Mouse (Mus musculus) midbrain, embryonic 12.5 days (tissue): ENCODE data around the gene Nlk. TPM values are rescaled to one million over a fixed set of nuclear protein-coding genes. Genes with fewer than 3 reads are reported as not detected.

ENCODE experiments used
- polyA plus RNA-seq: library from polyadenylated mRNA; unstranded; fragments of >200 nt; fragmentation: Nextera tagmentation; extraction: Ambion mirVana; gene quantifications from 2 replicates; pipeline ENCODE4 v1.2.1, GENCODE M21; 2016

Nlk gene
- polyA plus RNA-seq, 1 experiment from 2014 or later, result 25.4 TPM

Other genes with a start within 250 kb of the Nlk start
- 17.8 and 18.5 TPM in 2 replicates for gene Slc46a1, start 231.7 kb downstream of the Nlk start, polyA plus RNA-seq
- 36.4 and 37.0 TPM in 2 replicates for gene Sarm1, start 199.6 kb downstream of the Nlk start, polyA plus RNA-seq
- gene Vtn, start 198.3 kb downstream of the Nlk start, polyA plus RNA-seq, result 99.7 and 135 TPM in 2 replicates
- not detected in 2 replicates for gene Sebox, start 193.9 kb downstream of the Nlk start, polyA plus RNA-seq
- gene Tmem199, start 185.2 kb downstream of the Nlk start, polyA plus RNA-seq, result 88.5 and 89.7 TPM in 2 replicates
- gene Poldip2, start 185.2 kb downstream of the Nlk start, polyA plus RNA-seq, result 155 and 168 TPM in 2 replicates
- gene Tnfaip1, start 161.0 kb downstream of the Nlk start, polyA plus RNA-seq, result 62.7 and 65.3 TPM in 2 replicates
- gene Ift20, start 161.0 kb downstream of the Nlk start, polyA plus RNA-seq, result 104 and 111 TPM in 2 replicates
- gene Tmem97, start 146.6 kb downstream of the Nlk start, polyA plus RNA-seq, result 47.2 and 51.7 TPM in 2 replicates
- gene Ccnq, start 54.4 kb upstream of the Nlk start, polyA plus RNA-seq, result 31.0 and 35.6 TPM in 2 replicates
- gene Lyrm9, start 129.2 kb upstream of the Nlk start, polyA plus RNA-seq, result 17.0 and 17.3 TPM in 2 replicates
- gene Nos2, start 223.4 kb upstream of the Nlk start, polyA plus RNA-seq, result 0.85 and 0.93 TPM in 2 replicates